Mouse (Mus musculus) layer of hippocampus, postnatal 10 days (tissue): Measurements from ENCODE around the gene Shank3. TPM values are rescaled to one million over a fixed set of nuclear protein-coding genes. Genes with fewer than 3 reads are reported as not detected.

Source experiments
- total RNA-seq, 2 experiments: library from RNA; stranded (reverse); gene quantifications; 2 replicates each; pipeline ENCODE4 v1.2.3; 2021

The Shank3 gene
- total RNA-seq, 2 experiments from 2014 or later: 221 to 225 TPM

Other genes starting within 250 kb of the Shank3 start
- gene Sbf1, start 184.3 kb upstream of the Shank3 start, total RNA-seq: 100 to 1,000 TPM; 215 to 259 TPM
- not detected for gene Adm2, start 176.9 kb upstream of the Shank3 start, total RNA-seq
- gene Miox, start 165.2 kb upstream of the Shank3 start, total RNA-seq: not detected
- 10 to 100 TPM; 24.1 to 29.3 TPM for gene Lmf2, start 144.0 kb upstream of the Shank3 start, total RNA-seq
- gene Ncaph2, start 143.9 kb upstream of the Shank3 start, total RNA-seq: 10 to 100 TPM; 73.2 to 82.3 TPM
- gene Sco2, start 125.8 kb upstream of the Shank3 start, total RNA-seq: 10 to 100 TPM; 27.9 to 29.1 TPM
- gene Tymp, start 122.6 kb upstream of the Shank3 start, total RNA-seq: 1 to 10 TPM; 1.1 to 1.4 TPM
- 1 to 10 TPM; 3.7 to 4.2 TPM for gene Odf3b, start 120.3 kb upstream of the Shank3 start, total RNA-seq
- under 1 TPM; 0.13 to 0.18 TPM for gene Klhdc7b, start 114.7 kb upstream of the Shank3 start, total RNA-seq
- not detected for gene Syce3, start 89.1 kb upstream of the Shank3 start, total RNA-seq
- gene Cpt1b, start 73.8 kb upstream of the Shank3 start, total RNA-seq: 1 to 10 TPM; 3.9 to 4.5 TPM
- gene C730034F03Rik, start 70.0 kb upstream of the Shank3 start, total RNA-seq: 1 to 10 TPM; 2.0 to 2.4 TPM
- gene Gm44502, start 69.9 kb upstream of the Shank3 start, total RNA-seq: not detected
- 10 to 100 TPM; 51.1 to 59.8 TPM for gene Chkb, start 69.7 kb upstream of the Shank3 start, total RNA-seq
- gene Mapk8ip2, start 45.7 kb upstream of the Shank3 start, total RNA-seq: 100 to 1,000 TPM; 176 to 186 TPM
- 10 to 100 TPM; 30.0 to 31.1 TPM for gene Arsa, start 22.2 kb upstream of the Shank3 start, total RNA-seq
- 1 to 10 TPM; 1.8 to 3.1 TPM for gene Acr, start 68.7 kb downstream of the Shank3 start, total RNA-seq
- 10 to 100 TPM; 31.4 to 36.3 TPM for gene Rabl2, start 92.3 kb downstream of the Shank3 start, total RNA-seq